Mouse (Mus musculus): ENCODE measurements around the gene Trmt10b. TPM values are rescaled to one million over a fixed set of nuclear protein-coding genes. Genes with fewer than 3 reads are reported as not detected.
A peak's percentile ranks its signal among the peaks of the same experiment; 100 is the strongest.

The Trmt10b gene
- polyA plus RNA-seq, 1 experiment from 2014 or later: 24.0 TPM

GRCm38 (mm10) chr4:45286318-45286717 lies 10.6 kb upstream of the Trmt10b start:
- H3K36me3 ChIP-seq: no peaks in the 10 kb centered on the region
- H3K9ac ChIP-seq: no peak overlapping the region
- no peaks in the 10 kb centered on the region for H3K27me3 ChIP-seq
- ATAC-seq (ENCODE audit: low FRiP score): no peak
- WGBS: 56% methylated on average over 3 of the region's 3 CpGs
- no peaks in the 10 kb centered on the region for H3K9me3 ChIP-seq
- no peaks in the 10 kb centered on the region for H3K4me1 ChIP-seq (replicated peaks)
- H3K27ac ChIP-seq: no peak overlapping the region
- H3K4me3 ChIP-seq: no peak overlapping the region
- no peak overlapping the region for H3K4me2 ChIP-seq

GRCm38 (mm10) chr4:45287906-45288305 lies 9.0 kb upstream of the Trmt10b start:
- Histone ChIP-seq H3K36me3 (no peaks in the 10 kb centered on the region), H3K27me3 (no peaks in the 10 kb centered on the region), H3K4me3 (no peak overlapping the region), H3K9ac (no peak overlapping the region), H3K27ac (no peak overlapping the region), H3K9me3 (no peaks in the 10 kb centered on the region), H3K4me2 (no peak overlapping the region), H3K4me1 (replicated peaks) (no peaks in the 10 kb centered on the region)
- no peak for ATAC-seq (ENCODE audit: low FRiP score)
- WGBS: 78% methylated on average over 5 of the region's 5 CpGs

- Histone ChIP-seq H3K9ac (no peak overlapping the region), H3K4me1 (replicated peaks) (no peaks in the 10 kb centered on the region), H3K36me3 (peaks cover 87% of the 10 kb centered on the region), H3K4me2 (no peak overlapping the region), H3K27me3 (no peaks in the 10 kb centered on the region), H3K4me3 (no peak overlapping the region), H3K9me3 (no peaks in the 10 kb centered on the region), H3K27ac (no peak overlapping the region)
- 98% methylated on average over 14 of the region's 14 CpGs for WGBS
- no peak for ATAC-seq (ENCODE audit: low FRiP score)
Observed at GRCm38 (mm10) chr4:45305536-45305935, 8.6 kb downstream of the Trmt10b start.

GRCm38 (mm10) chr4:45308046-45308445 lies 11.1 kb downstream of the Trmt10b start:
- Histone ChIP-seq H3K27ac (no peak overlapping the region), H3K4me2 (no peak overlapping the region), H3K9ac (no peak overlapping the region), H3K27me3 (no peaks in the 10 kb centered on the region), H3K4me3 (no peak overlapping the region), H3K36me3 (peaks cover 83% of the 10 kb centered on the region), H3K9me3 (no peaks in the 10 kb centered on the region), H3K4me1 (replicated peaks) (no peaks in the 10 kb centered on the region)
- no peak for ATAC-seq (ENCODE audit: low FRiP score)
- 36% methylated on average over 11 of the region's 11 CpGs for WGBS

- no peak for ATAC-seq (ENCODE audit: low FRiP score)
- H3K36me3 ChIP-seq: peaks cover 80% of the 10 kb centered on the region
- WGBS: 90% methylated on average over 6 of the region's 6 CpGs
Observed at GRCm38 (mm10) chr4:45308606-45309005, 11.7 kb downstream of the Trmt10b start.

GRCm38 (mm10) chr4:45311056-45311455 lies 14.1 kb downstream of the Trmt10b start:
- Histone ChIP-seq H3K9ac (no peak overlapping the region), H3K4me3 (no peak overlapping the region), H3K4me2 (no peak overlapping the region), H3K36me3 (peaks cover 73% of the 10 kb centered on the region), H3K27ac (no peak overlapping the region), H3K9me3 (no peaks in the 10 kb centered on the region), H3K27me3 (no peaks in the 10 kb centered on the region), H3K4me1 (replicated peaks) (no peaks in the 10 kb centered on the region)
- no peak for ATAC-seq (ENCODE audit: low FRiP score)
- WGBS: 100% methylated on average over 2 of the region's 2 CpGs

More at GRCm38 (mm10) chr4:45308606-45309005, 11.7 kb downstream of the Trmt10b start:
- H3K27ac ChIP-seq: no peak overlapping the region
- H3K4me1 ChIP-seq (replicated peaks): no peaks in the 10 kb centered on the region
- no peaks in the 10 kb centered on the region for H3K27me3 ChIP-seq
- no peak overlapping the region for H3K4me2 ChIP-seq
- H3K4me3 ChIP-seq: no peak overlapping the region
- no peaks in the 10 kb centered on the region for H3K9me3 ChIP-seq
- no peak overlapping the region for H3K9ac ChIP-seq

- peak overlapping the region; percentile 91 for H3K27ac ChIP-seq
- no peaks in the 10 kb centered on the region for H3K9me3 ChIP-seq
- WGBS: under 1% methylated on average over 56 of the region's 56 CpGs
- peak overlapping the region; percentile 89 for H3K9ac ChIP-seq
- ATAC-seq (ENCODE audit: low FRiP score): peak; percentile 82
- peaks cover 32% of the 10 kb centered on the region for H3K27me3 ChIP-seq
- peaks cover 19% of the 10 kb centered on the region for H3K4me1 ChIP-seq (replicated peaks)
- peak overlapping the region; percentile 87 for H3K4me3 ChIP-seq
- peaks cover 28% of the 10 kb centered on the region for H3K36me3 ChIP-seq
- peak overlapping the region; percentile 80 for H3K4me2 ChIP-seq
Observed at GRCm38 (mm10) chr4:45320159-45320816, 23.4 kb downstream of the Trmt10b start.

GRCm38 (mm10) chr4:45331139-45331538 lies 34.2 kb downstream of the Trmt10b start:
- Histone ChIP-seq H3K9ac (no peak overlapping the region), H3K36me3 (no peaks in the 10 kb centered on the region), H3K9me3 (no peaks in the 10 kb centered on the region), H3K4me2 (no peak overlapping the region), H3K4me3 (no peak overlapping the region), H3K4me1 (replicated peaks) (no peaks in the 10 kb centered on the region), H3K27me3 (peaks cover 14% of the 10 kb centered on the region), H3K27ac (no peak overlapping the region)
- 87% methylated on average over 7 of the region's 7 CpGs for WGBS
- no peak for ATAC-seq (ENCODE audit: low FRiP score)

- no peaks in the 10 kb centered on the region for H3K36me3 ChIP-seq
- 69% methylated on average over 3 of the region's 3 CpGs for WGBS
- no peak overlapping the region for H3K27ac ChIP-seq
- H3K27me3 ChIP-seq: peaks cover 11% of the 10 kb centered on the region
- H3K9ac ChIP-seq: no peak overlapping the region
- no peaks in the 10 kb centered on the region for H3K9me3 ChIP-seq
- H3K4me2 ChIP-seq: no peak overlapping the region
- ATAC-seq (ENCODE audit: low FRiP score): no peak
- H3K4me3 ChIP-seq: no peak overlapping the region
- no peaks in the 10 kb centered on the region for H3K4me1 ChIP-seq (replicated peaks)
Observed at GRCm38 (mm10) chr4:45332466-45332865, 35.5 kb downstream of the Trmt10b start.

- ATAC-seq (ENCODE audit: low FRiP score): peak; percentile 11; the same call in 1 of the 2 replicates
- Histone ChIP-seq H3K36me3 (peaks cover 6% of the 10 kb centered on the region; the same call in 1 of the 2 replicates), H3K4me3 (peak overlapping the region; percentile 95), H3K27me3 (0 out of 2 replicates have a peak, but pooled peaks cover 2% of the 10 kb centered on the region), H3K27ac (peak overlapping the region; percentile 92), H3K4me2 (peak overlapping the region; percentile 97), H3K9ac (peak overlapping the region; percentile 96), H3K9me3 (no peaks in the 10 kb centered on the region), H3K4me1 (replicated peaks) (peaks cover 32% of the 10 kb centered on the region)
- 57% methylated on average over 9 of the region's 9 CpGs for WGBS
Observed at GRCm38 (mm10) chr4:45341226-45341625, 44.3 kb downstream of the Trmt10b start.

GRCm38 (mm10) chr4:45341669-45342249 lies 44.8 kb downstream of the Trmt10b start, which contains the start of gene Dcaf10:
TSS of gene Dcaf10 (plus strand) at chr4:45342101.
- ATAC-seq (ENCODE audit: low FRiP score): peak; percentile 95
- 1% methylated on average over 36 of the region's 42 CpGs for WGBS
- 0 out of 2 replicates have a peak, but pooled peaks cover 2% of the 10 kb centered on the region for H3K27me3 ChIP-seq

GRCm38 (mm10) chr4:45342286-45343155 lies 45.6 kb downstream of the Trmt10b start, which contains the start of gene Exosc3:
TSS of gene Exosc3 (minus strand) at chr4:45342732.
- Histone ChIP-seq H3K4me2 (peak within 1 kb of the TSS; percentile 97), H3K9ac (peak within 1 kb of the TSS; percentile 96), H3K4me1 (replicated peaks) (peaks cover 32% of the 10 kb centered on the region), H3K4me3 (peak within 1 kb of the TSS; percentile 95), H3K36me3 (peaks cover 13% of the 10 kb centered on the region; the same call in 1 of the 2 replicates), H3K9me3 (no peaks in the 10 kb centered on the region), H3K27me3 (0 out of 2 replicates have a peak, but pooled peaks cover 2% of the 10 kb centered on the region), H3K27ac (peak within 1 kb of the TSS; percentile 92)
- WGBS: under 1% methylated on average over 69 of the region's 76 CpGs
- peak; percentile 84 for ATAC-seq (ENCODE audit: low FRiP score)

More at GRCm38 (mm10) chr4:45341669-45342249, 44.8 kb downstream of the Trmt10b start, which contains the start of gene Dcaf10:
- peak within 1 kb of the TSS; percentile 92 for H3K27ac ChIP-seq
- H3K4me2 ChIP-seq: peak within 1 kb of the TSS; percentile 97
- H3K4me3 ChIP-seq: peak within 1 kb of the TSS; percentile 95
- no peaks in the 10 kb centered on the region for H3K9me3 ChIP-seq
- peak within 1 kb of the TSS; percentile 96 for H3K9ac ChIP-seq
- H3K4me1 ChIP-seq (replicated peaks): peaks cover 32% of the 10 kb centered on the region
- peaks cover 8% of the 10 kb centered on the region; the same call in 1 of the 2 replicates for H3K36me3 ChIP-seq
